Mouse (Mus musculus): Measurements from ENCODE around the gene Rin3.
A peak's percentile ranks its signal among the peaks of the same experiment; 100 is the strongest.

The Rin3 gene

DNA sequence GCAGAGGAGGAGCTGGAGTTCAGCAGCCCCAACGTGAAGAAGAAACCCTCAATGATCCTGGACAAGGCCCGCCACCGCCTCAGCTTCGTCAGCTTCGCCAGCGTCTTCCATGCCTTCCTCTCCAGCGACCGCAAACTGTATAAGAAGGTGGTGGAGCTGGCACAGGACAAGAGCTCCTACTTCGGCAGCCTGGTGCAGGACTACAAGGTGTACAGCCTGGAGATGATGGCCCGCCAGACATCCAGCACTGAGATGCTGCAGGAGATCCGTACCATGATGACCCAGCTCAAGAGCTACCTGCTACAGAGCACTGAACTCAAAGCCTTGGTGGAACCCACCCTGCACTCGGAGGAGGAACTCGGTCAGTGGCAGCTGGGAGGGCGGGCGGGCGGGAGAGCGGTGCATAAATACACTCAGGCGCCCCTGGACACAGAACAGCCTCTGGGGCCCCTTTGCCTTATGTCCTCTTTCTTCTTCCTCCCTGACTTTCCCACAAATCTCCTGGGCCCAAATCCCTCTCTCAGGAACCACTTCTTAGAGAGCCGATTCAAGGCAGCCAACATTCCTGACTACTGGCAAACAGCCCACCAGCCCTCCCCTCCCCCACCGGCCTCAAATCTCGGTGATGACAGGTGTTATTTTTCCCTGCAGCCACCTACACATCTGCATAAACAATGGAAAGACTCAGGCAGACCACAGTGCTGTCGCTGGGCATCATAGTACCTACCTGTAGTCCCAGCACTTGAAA, 86.8 kb downstream of the Rin3 start:
- no peak for DNase-seq (ENCODE audit: low read depth)

DNA sequence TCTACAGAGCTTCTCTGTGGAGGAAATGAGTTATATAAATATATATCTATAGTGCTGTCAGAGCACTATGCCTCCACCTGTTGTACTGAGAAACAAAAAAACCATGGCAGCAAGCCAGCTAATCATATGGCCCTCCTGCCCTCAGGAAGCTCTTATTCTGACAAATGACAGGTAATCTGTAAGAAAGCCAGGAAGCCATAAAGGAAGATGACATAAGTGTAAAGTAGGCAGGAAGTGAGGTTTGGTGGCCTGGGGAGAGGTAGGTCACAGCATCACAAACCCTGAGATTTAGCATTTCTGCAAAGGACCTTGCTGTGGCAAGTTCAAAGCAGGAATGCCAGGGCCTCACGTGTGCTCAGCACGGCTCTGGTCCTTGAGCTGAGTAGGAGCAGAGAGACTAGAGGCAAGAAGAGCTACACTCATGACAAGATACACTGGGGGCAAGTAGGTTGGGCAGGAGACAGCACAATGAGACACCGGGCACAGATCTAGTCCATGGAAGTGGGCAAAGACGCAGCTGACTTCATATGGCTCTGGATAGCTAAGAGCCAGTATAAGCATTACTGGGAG, 88.2 kb downstream of the Rin3 start:
- DNase-seq (ENCODE audit: low read depth), result no peak

DNA sequence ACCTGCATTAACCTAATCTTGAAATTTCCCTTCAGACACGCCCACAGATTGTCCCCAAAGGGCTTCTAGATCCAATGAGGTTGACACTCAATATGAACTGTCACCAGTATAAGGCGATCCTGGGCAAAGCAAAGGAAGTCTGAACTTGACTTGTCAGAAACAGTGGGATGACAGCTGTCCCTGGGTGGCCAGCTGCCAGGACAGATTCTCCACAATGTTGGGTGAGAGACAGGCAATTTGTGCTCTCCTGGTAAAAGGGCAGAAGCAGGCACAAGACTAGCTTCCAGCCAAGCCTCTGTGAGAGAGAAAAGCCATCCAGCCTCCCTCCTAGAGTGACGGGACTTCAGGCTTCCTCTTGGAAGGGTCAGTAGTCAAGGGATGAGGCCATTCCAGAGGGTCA, 89.5 kb downstream of the Rin3 start:
- DNase-seq (ENCODE audit: low read depth), result no peak

DNA sequence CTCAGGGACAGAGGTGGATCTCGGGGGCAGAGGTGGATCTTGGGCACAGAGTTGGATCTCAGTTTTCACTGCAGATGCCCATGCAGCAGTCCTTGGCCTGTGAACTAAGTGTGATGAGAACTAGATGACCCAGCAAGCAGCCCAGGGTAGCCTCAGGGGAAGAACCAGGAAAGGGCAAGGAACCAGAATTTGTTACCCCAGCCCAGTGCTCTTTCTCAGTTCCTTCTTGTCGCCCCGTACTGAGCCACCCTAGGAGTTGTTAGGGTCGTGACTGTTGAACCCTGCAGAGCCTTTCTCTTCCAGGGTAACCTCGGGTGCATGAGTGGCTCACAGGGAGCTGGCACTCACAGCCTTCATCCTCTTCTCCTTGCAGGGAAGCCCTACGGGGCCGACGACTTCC, 99.3 kb downstream of the Rin3 start:
- DNase-seq (ENCODE audit: low read depth), result no peak

DNA sequence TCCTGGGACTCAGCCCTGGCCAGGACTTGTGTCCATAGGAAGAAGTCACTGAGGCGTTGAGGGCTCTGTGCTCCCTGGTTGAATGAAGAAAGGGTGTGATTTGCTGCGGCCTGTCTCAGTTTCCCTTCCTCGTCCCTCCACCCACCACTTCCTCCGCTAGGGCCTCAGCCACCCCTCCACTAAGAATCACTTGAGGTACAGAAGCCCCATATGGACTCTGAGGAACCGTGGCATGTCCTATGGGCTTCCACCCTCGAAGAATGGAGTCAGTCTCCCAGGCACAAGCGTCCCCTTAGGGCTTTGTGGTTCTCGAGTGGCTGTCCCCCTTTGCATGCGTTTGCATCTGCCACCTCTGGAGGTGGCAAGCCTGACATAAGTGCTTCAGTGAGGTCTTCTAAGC, 100.4 kb downstream of the Rin3 start:
- no peak for DNase-seq (ENCODE audit: low read depth)

DNA sequence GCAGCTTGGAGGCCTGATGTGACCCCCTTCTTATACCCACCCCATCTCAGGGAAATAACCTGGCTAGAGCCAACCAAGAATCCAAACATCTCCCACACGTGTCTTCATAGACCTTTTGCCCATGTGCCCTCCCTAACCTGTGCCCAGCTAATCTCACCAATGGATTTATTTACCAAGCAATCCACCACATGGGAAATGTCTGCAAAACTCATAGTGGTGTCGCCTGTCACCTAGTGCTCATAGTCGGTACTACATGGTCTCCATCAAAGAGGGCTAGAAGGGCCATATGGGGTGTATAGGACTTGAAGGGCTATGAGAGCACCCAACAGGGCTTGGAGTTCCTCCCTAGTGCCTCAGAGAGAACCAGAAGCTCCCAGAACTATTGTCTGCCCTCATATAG, 102.0 kb downstream of the Rin3 start:
- DNase-seq (ENCODE audit: low read depth), result no peak

DNA sequence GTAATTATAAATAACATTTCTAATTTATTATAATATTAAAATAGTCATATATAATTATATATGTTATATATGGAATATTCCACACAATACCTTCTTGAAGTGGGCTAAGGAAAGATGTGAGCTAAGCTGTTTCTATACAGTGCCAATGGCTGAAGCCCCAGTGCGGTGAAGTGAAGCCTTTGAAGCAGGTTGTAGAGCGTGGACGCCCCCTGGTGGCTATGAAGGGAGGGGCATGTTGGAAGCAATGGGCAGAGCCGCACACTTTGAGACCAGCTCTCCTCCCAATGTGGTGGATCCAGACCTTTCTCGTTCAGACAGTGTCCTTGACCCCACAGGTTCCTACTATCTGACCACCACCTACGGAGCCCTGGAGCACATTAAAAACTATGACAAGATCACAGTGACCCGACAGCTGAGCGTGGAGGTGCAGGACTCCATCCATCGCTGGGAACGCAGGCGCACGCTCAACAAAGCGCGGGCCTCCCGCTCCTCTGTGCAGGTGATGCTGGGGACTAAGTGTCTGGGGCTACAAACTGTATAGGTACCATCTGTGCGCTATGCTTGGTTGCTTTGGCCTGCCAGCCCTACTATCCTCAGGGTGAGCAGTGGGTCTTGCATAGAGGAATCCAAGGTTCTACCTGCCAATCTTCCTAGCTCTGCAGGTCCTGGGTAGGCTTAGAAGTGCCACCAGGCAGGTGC, 104.5 kb downstream of the Rin3 start:
- peak; percentile 77 for DNase-seq (ENCODE audit: low read depth)

DNA sequence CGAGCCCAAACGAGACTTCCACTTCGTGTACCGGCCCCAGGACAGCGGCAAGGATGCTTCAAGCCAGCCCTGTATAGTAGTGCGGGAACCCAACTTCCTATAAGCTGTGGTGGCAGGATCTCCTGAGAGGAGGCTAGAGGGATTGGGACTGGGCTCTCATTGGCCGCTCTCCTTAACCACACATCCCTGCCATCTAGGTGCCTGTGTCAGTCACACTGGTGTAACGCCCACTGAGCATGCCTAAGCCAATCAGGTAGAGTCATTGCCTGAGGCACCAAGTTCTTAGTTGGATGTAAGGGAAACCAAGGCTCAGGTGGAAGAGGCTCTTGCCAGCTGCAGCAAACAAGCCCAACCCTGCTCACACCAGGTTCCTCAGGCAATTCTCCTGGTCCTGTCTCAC, 107.2 kb downstream of the Rin3 start:
- no peak for DNase-seq (ENCODE audit: low read depth)

DNA sequence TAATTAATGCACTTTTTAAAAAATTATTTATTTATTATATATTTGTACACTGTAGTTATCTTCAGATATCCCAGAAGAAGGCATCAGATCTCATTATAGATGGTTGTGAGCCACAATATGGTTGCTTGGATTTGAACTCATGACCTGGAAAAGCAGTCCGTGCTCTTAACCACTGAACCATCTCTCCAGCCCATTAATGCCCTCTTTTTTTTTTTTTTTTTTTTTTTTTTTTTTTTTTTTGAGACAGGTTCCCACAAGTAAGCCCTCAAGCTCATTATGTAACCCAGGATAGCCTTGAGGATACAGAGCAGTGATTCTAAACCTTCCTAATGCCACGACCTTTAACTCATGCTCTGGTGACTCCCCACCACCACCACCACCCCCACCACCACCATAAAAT, 108.3 kb downstream of the Rin3 start:
- DNase-seq (ENCODE audit: low read depth), result no peak

DNA sequence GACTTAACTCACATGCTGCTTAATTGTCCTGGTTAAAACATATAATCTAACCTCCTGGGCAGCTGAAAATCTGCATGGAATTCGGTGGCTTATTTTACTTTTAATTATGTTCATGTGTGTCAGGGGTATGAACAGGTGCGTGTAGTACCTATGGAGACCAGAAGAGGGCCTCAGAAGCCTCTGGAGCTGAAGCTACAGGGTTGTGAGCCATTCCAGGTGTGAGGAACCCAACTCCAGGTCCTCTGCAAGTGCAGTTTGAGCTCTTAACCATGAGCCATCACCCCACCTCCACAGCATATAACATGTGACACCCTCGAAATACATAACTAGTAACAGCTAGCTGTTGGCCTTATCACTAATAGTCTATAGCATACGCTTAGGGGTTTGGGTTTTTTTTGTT, 109.1 kb downstream of the Rin3 start:
- DNase-seq (ENCODE audit: low read depth), result peak; percentile 52

DNA sequence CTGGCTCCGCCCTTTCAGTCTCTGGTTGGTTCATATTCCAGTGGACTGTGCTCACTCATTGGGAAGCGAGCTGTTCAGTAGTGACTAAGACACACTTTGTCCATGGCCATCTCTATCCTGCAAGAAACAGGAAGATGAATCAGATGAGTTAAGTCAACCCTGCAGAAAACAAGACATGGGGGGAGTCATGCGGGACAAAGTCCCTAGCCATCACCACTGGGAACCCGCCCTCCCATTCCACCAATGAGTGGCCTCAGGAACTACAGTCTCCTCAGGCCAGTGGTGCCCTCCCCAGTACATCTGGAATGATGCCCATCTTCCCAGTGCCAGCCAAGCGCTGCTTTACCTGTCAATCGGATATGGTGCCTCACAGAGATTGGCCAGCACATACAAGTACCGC, 111.6 kb downstream of the Rin3 start:
- no peak for DNase-seq (ENCODE audit: low read depth)

DNA sequence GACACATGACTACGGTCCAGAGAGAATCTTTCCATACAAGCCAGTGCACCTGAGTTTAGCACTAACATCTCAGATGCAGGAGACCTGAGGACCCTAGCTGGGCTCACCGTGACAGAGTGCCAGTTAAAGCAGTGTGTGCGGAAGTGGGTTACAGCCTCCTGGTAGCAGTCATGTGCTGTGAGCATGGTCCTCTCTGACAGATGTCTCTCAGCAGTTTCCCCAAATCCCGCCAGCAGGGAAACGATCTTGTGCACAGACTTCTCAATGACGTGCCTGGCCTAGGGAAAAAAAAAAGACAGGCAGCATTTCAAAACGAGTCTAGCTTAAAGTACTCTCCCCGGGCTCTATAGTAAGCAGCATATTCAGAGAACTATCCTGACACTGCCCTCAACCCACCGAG, 112.7 kb downstream of the Rin3 start:
- DNase-seq (ENCODE audit: low read depth), result no peak

DNA sequence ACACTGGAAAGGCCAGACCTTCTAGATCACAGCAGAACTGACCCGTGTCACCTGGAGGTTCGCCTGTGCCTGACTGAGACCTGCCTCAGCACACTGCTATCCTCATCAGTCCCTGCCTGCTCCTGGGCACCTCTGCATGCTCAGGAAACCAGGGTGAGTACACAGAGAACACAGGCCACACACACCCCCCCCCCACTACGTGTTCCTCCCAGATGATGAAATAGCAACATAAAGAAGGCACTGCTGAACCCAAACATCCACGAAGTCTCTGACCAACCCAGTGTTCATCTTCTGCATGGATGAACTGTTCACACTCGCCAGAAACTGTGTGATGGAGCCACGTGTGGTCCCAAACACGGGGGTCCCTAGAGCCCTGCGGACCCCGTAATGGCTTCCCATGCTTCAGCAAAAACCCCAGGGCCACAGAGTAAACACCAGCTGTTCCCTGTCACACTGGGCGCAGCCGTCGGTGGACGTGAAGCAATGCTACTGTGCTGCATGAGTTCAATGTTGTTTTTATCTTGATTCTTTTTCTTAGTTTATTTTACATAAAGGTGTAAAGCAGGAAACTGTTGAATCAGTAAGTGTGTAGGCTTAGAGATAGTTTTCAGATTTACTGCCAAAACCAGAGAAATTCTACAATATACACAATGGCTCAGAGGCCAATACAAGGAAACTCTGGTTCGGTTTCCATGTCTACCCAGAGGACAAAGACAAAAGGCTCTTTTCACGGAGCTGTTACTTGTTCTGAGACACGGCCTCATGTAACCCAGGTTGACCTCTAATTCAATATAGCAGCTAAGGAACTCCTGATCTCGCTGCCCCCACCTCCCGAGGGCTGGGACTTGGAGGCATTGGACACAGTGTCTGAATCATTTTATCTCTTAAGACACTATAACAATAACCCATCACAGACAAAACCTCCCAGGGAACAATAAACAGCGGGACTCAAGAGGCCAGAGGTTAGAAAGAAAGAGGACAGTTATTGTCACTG, 113.4 kb downstream of the Rin3 start:
- no peak for DNase-seq (ENCODE audit: low read depth)

DNA sequence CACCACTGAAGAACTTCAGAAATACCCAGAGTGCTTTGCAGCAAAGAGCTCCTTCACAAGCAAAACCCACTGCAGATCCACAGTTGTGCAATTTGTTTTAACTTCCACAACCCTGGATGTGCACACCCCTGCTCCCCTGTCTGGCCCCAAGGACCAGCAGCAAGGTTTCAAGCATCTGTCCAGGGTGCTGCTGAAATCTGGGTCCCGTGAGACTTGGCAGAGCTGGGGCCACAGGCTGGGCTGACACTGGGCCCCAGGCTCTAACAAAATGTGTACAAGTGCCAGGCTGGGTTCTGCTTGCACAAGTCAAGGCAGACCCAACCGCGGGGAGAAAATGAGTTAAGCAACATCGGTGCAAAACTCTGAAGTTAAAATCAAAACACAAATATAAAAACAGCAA, 115.7 kb downstream of the Rin3 start:
- no peak for DNase-seq (ENCODE audit: low read depth)

DNA sequence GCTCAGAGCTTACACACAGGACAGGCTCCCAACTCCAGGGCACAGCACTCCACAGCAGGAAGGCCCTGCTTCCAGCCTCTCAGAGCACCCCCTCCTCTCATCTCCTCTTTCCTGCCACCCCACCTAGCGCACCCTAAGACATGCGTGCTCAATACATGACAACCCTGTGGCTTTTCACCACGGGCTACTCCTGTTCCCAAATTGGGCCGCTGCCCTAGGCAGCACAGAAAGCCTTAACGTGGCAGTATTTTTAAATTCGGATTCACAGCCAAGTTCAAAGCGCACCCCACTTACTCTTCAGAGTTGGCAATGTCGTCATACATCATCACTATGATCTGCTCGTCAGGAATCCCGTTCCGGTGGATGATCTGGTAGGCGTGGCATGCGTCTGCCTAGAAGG, 130.3 kb downstream of the Rin3 start:
- DNase-seq (ENCODE audit: low read depth), result no peak

DNA sequence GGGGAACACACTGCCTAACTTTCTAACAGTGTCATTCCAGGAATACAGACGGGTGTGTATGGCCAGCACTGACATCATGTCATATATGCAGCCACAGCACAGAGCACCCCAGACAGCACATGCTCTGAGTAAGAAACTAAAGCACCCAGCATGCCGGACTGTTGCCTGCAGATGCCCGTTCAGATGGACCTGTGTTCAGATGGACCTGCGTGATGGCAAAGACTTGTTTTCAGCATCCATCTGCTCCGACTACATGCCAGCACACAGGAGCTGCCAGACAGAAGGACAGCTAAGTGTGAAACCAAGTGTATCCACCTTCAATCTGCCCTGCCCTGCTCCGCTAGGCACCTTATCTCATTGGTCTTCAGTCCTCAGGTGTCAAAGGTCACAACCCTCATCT, 131.8 kb downstream of the Rin3 start:
- no peak for DNase-seq (ENCODE audit: low read depth)

DNA sequence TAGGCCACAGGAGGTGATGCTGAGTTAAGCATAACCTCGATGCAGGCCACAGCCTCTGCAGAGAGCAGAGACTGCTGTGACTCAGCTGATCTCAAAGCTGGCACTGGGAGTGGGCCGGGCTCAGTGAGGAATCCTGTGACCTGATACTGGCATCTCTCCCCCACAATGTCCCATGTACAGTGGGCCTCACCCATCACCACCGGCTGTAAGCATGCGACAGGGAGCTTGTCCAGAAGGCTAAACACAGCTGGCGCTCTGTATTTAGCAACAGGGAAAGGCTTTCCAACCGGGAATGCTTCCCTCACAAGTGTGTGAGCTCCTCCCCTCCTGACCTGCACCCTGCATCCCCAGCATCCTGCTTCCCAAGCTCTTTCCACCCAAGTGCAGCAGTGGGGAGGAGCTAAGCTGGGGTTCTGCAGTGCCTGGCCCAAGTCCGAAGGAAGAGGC, 133.6 kb downstream of the Rin3 start:
- DNase-seq (ENCODE audit: low read depth), result no peak

DNA sequence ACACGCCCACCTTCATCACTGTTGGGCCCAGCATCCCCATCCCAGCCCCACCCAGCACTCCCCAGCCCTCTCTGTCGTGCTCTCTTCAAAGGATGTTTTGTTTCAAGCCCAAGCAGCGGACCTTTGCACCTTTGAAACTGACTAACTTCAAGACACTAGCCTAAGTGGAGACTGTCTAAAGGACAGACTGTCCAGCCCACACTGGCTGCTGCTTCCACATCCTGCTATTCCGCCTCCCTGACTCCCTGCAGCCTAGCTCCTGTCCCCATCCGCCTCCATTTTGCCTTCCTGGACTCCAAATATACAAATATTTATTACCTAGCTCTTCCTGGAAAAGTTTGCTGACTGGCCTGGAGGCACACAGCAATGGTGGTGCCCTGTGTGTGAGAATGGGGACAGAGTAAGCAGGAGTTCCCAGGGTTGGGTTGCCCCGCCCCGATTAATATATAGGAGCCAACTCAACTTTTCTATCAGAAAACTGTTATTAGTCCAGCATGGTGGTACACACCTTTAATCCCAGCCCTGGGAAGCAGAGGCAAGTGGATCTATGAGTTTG, 134.2 kb downstream of the Rin3 start:
- DNase-seq (ENCODE audit: low read depth), result no peak

DNA sequence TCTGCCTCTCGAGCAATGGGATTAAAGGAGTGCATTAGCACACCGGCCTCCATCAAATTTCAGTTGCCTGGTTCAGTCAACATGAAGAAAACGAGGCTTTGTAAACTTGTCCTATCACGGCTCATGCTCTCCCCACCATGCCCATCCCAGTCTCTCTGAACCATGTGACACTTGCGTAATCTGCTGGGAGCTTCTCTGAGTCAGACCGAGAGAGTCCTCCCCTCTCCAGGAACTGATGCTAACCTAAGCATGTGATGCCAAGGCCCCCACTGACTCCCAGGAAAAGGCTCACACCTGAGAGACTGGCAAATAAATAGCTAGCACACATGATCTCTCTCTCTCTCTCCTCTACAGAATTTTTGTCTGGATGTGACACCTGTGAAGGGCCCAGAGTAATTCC, 134.9 kb downstream of the Rin3 start:
- DNase-seq (ENCODE audit: low read depth), result no peak

DNA sequence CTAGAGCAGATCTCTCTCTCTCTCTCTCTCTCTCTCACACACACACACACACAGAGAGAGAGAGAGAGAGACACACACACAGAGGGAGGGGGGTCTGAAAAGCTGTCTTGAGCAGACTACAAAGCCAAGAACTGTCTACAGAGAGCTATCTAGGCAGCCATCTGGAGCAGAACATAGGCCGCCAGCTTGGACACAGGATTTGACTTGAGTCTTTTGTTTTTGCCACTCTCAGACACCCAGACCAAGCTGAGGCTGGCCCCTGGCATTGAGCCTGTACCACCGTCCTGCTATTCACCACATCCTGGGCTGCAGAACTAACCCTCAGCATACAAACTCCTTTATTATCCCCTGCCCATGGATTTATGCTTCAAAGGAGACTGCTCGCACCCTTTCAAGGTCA, 136.7 kb downstream of the Rin3 start:
- no peak for DNase-seq (ENCODE audit: low read depth)

DNA sequence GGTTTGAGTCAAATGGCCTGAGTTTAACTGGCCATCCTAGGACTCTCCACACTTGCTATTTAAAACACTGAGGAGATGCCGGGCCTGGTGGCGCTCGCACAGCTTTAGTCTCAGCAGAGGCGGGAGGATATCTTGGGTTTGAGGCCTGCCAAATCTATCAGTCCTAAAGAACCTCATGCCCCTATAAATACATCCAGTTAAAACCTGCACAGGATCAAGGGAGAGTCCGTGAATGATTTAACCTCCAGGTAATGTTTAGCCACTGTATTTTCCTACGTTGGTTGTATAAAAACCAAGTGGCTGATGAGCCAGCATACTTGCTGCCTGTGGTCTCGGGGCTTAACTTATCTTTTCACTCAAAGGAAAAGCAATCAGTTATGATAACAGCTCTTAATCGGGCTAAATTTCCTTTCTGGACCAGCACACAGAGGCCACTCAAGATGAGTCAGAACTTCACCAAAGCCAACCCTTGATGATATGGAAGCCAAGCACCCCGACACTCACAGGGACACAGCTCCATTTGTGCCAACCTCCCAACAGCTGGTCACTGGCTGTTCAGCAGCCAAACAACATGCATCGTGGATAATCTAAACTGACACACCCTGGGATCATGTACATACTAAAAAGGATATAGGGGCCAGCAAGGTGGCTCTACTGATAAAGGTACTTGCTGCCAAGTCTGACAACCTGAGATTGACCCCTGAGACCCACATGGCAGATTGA, 137.5 kb downstream of the Rin3 start:
- no peak for DNase-seq (ENCODE audit: low read depth)

Data from c-Kit-positive CD71-negative TER-119-negative erythroid progenitor cells, embryonic 14.5 days (primary cell).